Mouse (Mus musculus) midbrain, embryonic 14.5 days (tissue): Measurements from ENCODE around the gene D630039A03Rik. TPM values are rescaled to one million over a fixed set of nuclear protein-coding genes. Genes with fewer than 3 reads are reported as not detected.

Experiments
- ATAC-seq: fragments of 200-750 bp; cut with Nextera tagmentation; 2 replicates; pipeline ENCODE4 v1.8.0; 2017; ENCODE audit warnings: moderate number of reproducible peaks, moderate library complexity; ENCODE audit not compliant: low FRiP score, low TSS enrichment
- DNase-seq: peaks from one replicate; pipeline ENCODE4 v3.0.0-alpha.2; 2015
- H3K27ac ChIP-seq: fragments of 300-500 bp; sonication (generic); replicated peaks from 2 replicates; pipeline ENCODE4 v1.5.1; 2014; ENCODE audit warnings: mild to moderate bottlenecking, low read depth, low read length, moderate library complexity
- H3K27me3 ChIP-seq: fragments of 300-500 bp; sonication (generic); 2 replicates; pipeline ENCODE4 v1.6.1; 2014; ENCODE audit warnings: low read length, control low read depth, mixed read lengths; ENCODE audit not compliant: control insufficient read depth, insufficient read depth
- H3K36me3 ChIP-seq: fragments of 300-500 bp; sonication (generic); 2 replicates; pipeline ENCODE4 v1.6.1; 2014; ENCODE audit warnings: low read length, control low read depth; ENCODE audit not compliant: control insufficient read depth, insufficient read depth
- H3K4me1 ChIP-seq: fragments of 300-500 bp; sonication (generic); 2 replicates; pipeline ENCODE4 v1.6.1; 2014; ENCODE audit warnings: mild to moderate bottlenecking, antibody characterized with exemption, low read length, control low read depth; ENCODE audit not compliant: control insufficient read depth, insufficient read depth
- H3K4me2 ChIP-seq: fragments of 300-500 bp; sonication (generic); 2 replicates; pipeline ENCODE4 v1.6.1; 2014; ENCODE audit warnings: mild to moderate bottlenecking, low read length, moderate library complexity
- H3K4me3 ChIP-seq: fragments of 300-500 bp; sonication (generic); replicated peaks from 2 replicates; pipeline ENCODE4 v1.5.1; 2014; ENCODE audit warnings: low read depth, low read length
- H3K9ac ChIP-seq: fragments of 300-500 bp; sonication (generic); replicated peaks from 2 replicates; pipeline ENCODE4 v1.6.1; 2014; ENCODE audit warnings: mild to moderate bottlenecking, low read length, moderate library complexity
- H3K9me3 ChIP-seq: fragments of 300-500 bp; sonication (generic); 2 replicates; pipeline ENCODE4 v1.6.1; 2016; ENCODE audit warnings: low read length, control low read depth, mixed read lengths; ENCODE audit not compliant: control insufficient read depth
- WGBS: fragments of 180-500 bp; shearing (Covaris S2); extraction: QIAGEN DNeasy Blood & Tissue Kit; methylation state at CpG from one replicate; pipeline ENCODE4 v1.1.7; 2014; 5-methylcytosine and 5-hydroxymethylcytosine counted together
- polyA plus RNA-seq: library from polyadenylated mRNA; unstranded; fragments of >200 nt; fragmentation: Nextera tagmentation; extraction: Ambion mirVana; gene quantifications from 2 replicates; pipeline ENCODE4 v1.2.1, GENCODE M21; 2014

The D630039A03Rik gene
- polyA plus RNA-seq, 1 experiment from 2014 or later = 0.09 TPM

DNA sequence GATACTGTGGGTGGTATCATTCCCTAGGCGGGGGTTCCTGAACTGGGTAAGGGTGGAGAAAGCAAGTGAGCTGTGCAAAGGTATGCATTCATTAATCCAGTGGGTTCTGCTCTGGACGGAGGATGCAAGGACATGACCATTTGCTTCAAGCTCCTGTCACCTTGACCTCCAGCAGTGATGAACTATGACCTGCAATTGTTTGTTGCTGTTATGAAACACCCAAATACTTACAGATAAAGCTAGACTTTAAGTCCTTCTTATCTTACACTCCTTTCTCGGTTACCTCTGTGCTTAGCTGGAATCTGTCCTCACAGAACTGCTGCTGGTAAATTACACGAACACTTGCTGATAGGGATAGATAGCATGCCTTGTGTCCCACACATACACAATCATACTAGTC, 24.5 kb upstream of the D630039A03Rik start:
- Histone ChIP-seq H3K9me3 (no peaks in the 10 kb centered on the region), H3K27ac (no peak overlapping the region), H3K9ac (no peak overlapping the region), H3K4me2 (no peak overlapping the region), H3K27me3 (no peaks in the 10 kb centered on the region), H3K4me3 (no peak overlapping the region), H3K36me3 (peaks cover 28% of the 10 kb centered on the region), H3K4me1 (no peaks in the 10 kb centered on the region)
- ATAC-seq (no peak), DNase-seq (no peak)
- WGBS = 95% methylated on average over 4 of the region's 4 CpGs

GRCm38 (mm10) chr4:57937292-57937691, 21.2 kb upstream of the D630039A03Rik start:
- H3K4me3 ChIP-seq = no peak overlapping the region
- H3K27me3 ChIP-seq = no peaks in the 10 kb centered on the region
- ATAC-seq = no peak
- no peak overlapping the region for H3K9ac ChIP-seq
- H3K4me2 ChIP-seq = no peak overlapping the region
- no peaks in the 10 kb centered on the region for H3K4me1 ChIP-seq
- no peaks in the 10 kb centered on the region for H3K9me3 ChIP-seq
- no peak overlapping the region for H3K27ac ChIP-seq
- WGBS = 92% methylated on average over 6 of the region's 6 CpGs
- no peak for DNase-seq
- 0 out of 2 replicates have a peak, but pooled peaks cover 1% of the 10 kb centered on the region for H3K36me3 ChIP-seq

DNA sequence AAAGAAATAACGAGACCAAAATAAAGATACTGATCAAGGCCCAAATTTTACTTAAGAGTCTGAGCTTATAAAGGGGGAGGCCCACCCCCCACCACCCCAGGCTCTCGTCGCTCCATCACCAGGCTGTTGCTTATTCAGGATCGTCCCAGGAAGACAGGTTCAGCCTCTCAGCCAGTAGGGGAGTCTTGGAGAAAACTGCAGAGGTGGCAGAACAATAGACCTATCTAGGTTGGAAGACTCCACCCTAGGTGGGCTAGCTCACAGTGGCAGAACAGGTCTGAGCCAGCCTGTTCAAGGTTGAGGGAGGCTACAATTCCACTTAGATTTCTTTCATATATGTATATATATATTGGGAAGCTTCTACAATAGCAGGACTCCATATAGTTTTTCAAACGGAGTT, 18.1 kb upstream of the D630039A03Rik start:
- no peaks in the 10 kb centered on the region for H3K9me3 ChIP-seq
- DNase-seq (no peak), ATAC-seq (no peak)
- H3K27ac ChIP-seq = no peak overlapping the region
- H3K9ac ChIP-seq = no peak overlapping the region
- no peak overlapping the region for H3K4me2 ChIP-seq
- no peaks in the 10 kb centered on the region for H3K36me3 ChIP-seq
- no peaks in the 10 kb centered on the region for H3K4me1 ChIP-seq
- H3K4me3 ChIP-seq = no peak overlapping the region
- H3K27me3 ChIP-seq = no peaks in the 10 kb centered on the region
- 73% methylated on average over 5 of the region's 5 CpGs for WGBS

- no peaks in the 10 kb centered on the region for H3K9me3 ChIP-seq
- H3K36me3 ChIP-seq = no peaks in the 10 kb centered on the region
- H3K27me3 ChIP-seq = no peaks in the 10 kb centered on the region
- no peak overlapping the region for H3K9ac ChIP-seq
- 85% methylated on average over 5 of the region's 5 CpGs for WGBS
- no peak overlapping the region for H3K4me3 ChIP-seq
- H3K27ac ChIP-seq = no peak overlapping the region
- no peak for DNase-seq
- H3K4me2 ChIP-seq = no peak overlapping the region
- H3K4me1 ChIP-seq = no peaks in the 10 kb centered on the region
- no peak for ATAC-seq
These were observed 14.6 kb upstream of the D630039A03Rik start for GRCm38 (mm10) chr4:57930559-57931170.

GRCm38 (mm10) chr4:57927464-57928205, 11.5 kb upstream of the D630039A03Rik start:
- Histone ChIP-seq H3K9me3 (no peaks in the 10 kb centered on the region), H3K4me3 (no peak overlapping the region), H3K27me3 (no peaks in the 10 kb centered on the region), H3K4me2 (no peak overlapping the region), H3K4me1 (peaks cover under 1% of the 10 kb centered on the region; the same call in 1 of the 2 replicates), H3K36me3 (no peaks in the 10 kb centered on the region), H3K27ac (no peak overlapping the region), H3K9ac (no peak overlapping the region)
- 30% methylated on average over 3 of the region's 3 CpGs for WGBS
- DNase-seq = peak; percentile 86
- ATAC-seq = no peak; the same call in 1 of the 2 replicates

DNA sequence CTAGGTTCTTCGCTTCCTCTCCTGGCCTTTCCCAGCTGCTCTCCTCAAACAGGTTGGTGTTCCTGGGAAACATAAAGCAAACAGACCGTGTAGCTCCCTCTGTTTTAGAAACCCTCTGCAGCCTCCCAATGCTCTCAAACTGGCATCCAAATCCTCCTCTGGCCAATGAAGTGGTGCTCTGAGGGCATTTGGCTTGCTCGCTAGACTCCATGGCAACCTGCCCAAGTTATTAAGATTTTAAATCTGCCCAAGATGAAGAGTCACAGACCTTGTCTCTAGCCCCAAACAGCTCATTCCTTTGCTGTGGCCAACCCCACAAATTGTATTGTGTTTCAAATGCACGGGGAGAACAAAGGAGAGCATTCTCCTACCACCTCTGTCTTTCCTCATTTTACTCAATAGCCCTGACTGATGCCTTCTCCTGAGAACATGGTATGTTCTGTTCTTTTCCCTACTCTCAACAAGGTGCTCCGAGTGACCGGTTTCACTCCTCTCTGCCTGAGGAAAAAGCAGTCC, 8.5 kb upstream of the D630039A03Rik start:
- DNase-seq = no peak
- no peaks in the 10 kb centered on the region for H3K27me3 ChIP-seq
- no peaks in the 10 kb centered on the region for H3K36me3 ChIP-seq
- H3K4me2 ChIP-seq = no peak overlapping the region
- ATAC-seq = no peak
- no peaks in the 10 kb centered on the region for H3K9me3 ChIP-seq
- H3K4me3 ChIP-seq = no peak overlapping the region
- no peak overlapping the region for H3K27ac ChIP-seq
- WGBS = 70% methylated on average over 6 of the region's 6 CpGs
- H3K9ac ChIP-seq = no peak overlapping the region
- peaks cover 7% of the 10 kb centered on the region for H3K4me1 ChIP-seq

DNA sequence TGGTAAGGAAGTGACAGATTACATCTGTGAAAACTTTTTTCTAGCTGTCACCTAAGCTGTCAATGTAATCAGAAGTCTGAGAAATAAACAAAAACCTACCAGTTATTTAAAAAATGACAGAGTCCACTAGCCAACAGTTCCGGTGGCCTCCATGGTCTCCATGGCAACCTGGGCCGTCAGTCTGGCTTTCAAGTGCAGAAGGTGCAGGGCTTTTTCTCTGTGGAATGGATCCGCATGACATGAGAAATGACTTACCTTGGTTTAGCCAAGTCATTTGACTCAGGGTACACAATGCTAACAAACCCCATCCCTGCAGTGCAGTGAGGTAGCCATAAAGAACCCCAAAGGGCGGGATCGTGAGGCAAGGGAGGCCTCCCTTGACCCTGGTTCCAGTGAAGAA, 6.1 kb upstream of the D630039A03Rik start:
- Histone ChIP-seq H3K27me3 (no peaks in the 10 kb centered on the region), H3K4me1 (peaks cover 7% of the 10 kb centered on the region), H3K4me3 (no peak overlapping the region), H3K27ac (no peak overlapping the region), H3K9me3 (no peaks in the 10 kb centered on the region), H3K4me2 (no peak overlapping the region), H3K9ac (no peak overlapping the region), H3K36me3 (no peaks in the 10 kb centered on the region)
- DNase-seq = peak; percentile 50
- WGBS = 21% methylated on average over 5 of the region's 5 CpGs
- no peak for ATAC-seq

GRCm38 (mm10) chr4:57920522-57920921, 4.4 kb upstream of the D630039A03Rik start:
- Histone ChIP-seq H3K4me3 (no peak overlapping the region), H3K27ac (no peak overlapping the region), H3K4me1 (peaks cover 7% of the 10 kb centered on the region), H3K4me2 (no peak overlapping the region), H3K36me3 (no peaks in the 10 kb centered on the region), H3K27me3 (no peaks in the 10 kb centered on the region), H3K9me3 (no peaks in the 10 kb centered on the region), H3K9ac (no peak overlapping the region)
- no peak for ATAC-seq
- 72% methylated on average over 1 of the region's 1 CpGs for WGBS
- DNase-seq = no peak
